Mouse (Mus musculus): ENCODE data around the gene Tshz2.
A peak's percentile ranks its signal among the peaks of the same experiment; 100 is the strongest.

Gene Tshz2

GRCm38 (mm10) chr2:169873442-169873841, 240.6 kb downstream of the Tshz2 start:
- no peak for DNase-seq

GRCm38 (mm10) chr2:169887921-169888320, 255.1 kb downstream of the Tshz2 start:
- DNase-seq: no peak

- DNase-seq: no peak
These were observed 259.7 kb downstream of the Tshz2 start for GRCm38 (mm10) chr2:169892441-169893038.

GRCm38 (mm10) chr2:169902896-169903295, 270.1 kb downstream of the Tshz2 start:
- no peak for DNase-seq

GRCm38 (mm10) chr2:169906396-169906795, 273.6 kb downstream of the Tshz2 start:
- DNase-seq: peak in 1 of 2 experiments; percentile 13

- DNase-seq: no peak
These were observed 275.2 kb downstream of the Tshz2 start for GRCm38 (mm10) chr2:169907979-169908378.

- no peak for DNase-seq
These were observed 277.8 kb downstream of the Tshz2 start for GRCm38 (mm10) chr2:169910606-169911005.

- DNase-seq: no peak
These were observed 280.0 kb downstream of the Tshz2 start for GRCm38 (mm10) chr2:169912826-169913225.

- no peak for DNase-seq
These were observed 282.1 kb downstream of the Tshz2 start for GRCm38 (mm10) chr2:169914903-169915302.

- no peak for DNase-seq
These were observed 282.5 kb downstream of the Tshz2 start for GRCm38 (mm10) chr2:169915326-169915725.

- peak in 1 of 2 experiments; percentile 35 for DNase-seq
These were observed 286.4 kb downstream of the Tshz2 start for GRCm38 (mm10) chr2:169919111-169919695.

GRCm38 (mm10) chr2:169924177-169924810, 291.5 kb downstream of the Tshz2 start:
- peak in 1 of 2 experiments; percentile 32 for DNase-seq

GRCm38 (mm10) chr2:169925466-169925865, 292.7 kb downstream of the Tshz2 start:
- no peak for DNase-seq

GRCm38 (mm10) chr2:169926016-169926415, 293.2 kb downstream of the Tshz2 start:
- DNase-seq: peak in 1 of 2 experiments; percentile 58

- DNase-seq: no peak
These were observed 294.6 kb downstream of the Tshz2 start for GRCm38 (mm10) chr2:169927401-169927800.

- peak; percentile 71 to 88 for DNase-seq
These were observed 295.8 kb downstream of the Tshz2 start for GRCm38 (mm10) chr2:169928447-169929120.

GRCm38 (mm10) chr2:169929540-169930497, 297.0 kb downstream of the Tshz2 start:
- peak; percentile 61 to 70 for DNase-seq

- no peak for DNase-seq
These were observed 302.8 kb downstream of the Tshz2 start for GRCm38 (mm10) chr2:169935642-169936041.

GRCm38 (mm10) chr2:169940297-169941142, 307.7 kb downstream of the Tshz2 start:
- no peak for DNase-seq

GRCm38 (mm10) chr2:169943727-169944126, 310.9 kb downstream of the Tshz2 start:
- DNase-seq: no peak

- DNase-seq: no peak
These were observed 315.3 kb downstream of the Tshz2 start for GRCm38 (mm10) chr2:169948139-169948538.
